Mouse (Mus musculus) c-Kit-negative CD71-positive TER-119-positive erythroid progenitor cells, embryonic 14.5 days (primary cell): ENCODE results near the gene Smc3.
"Not testable (repeated sequence)": the region's sequence is repeated elsewhere in the genome, so short reads cannot be mapped to it uniquely, and the experiment has no call there.

Experiments used
- DNase-seq: peaks from one replicate; pipeline ENCODE4 v3.0.0-alpha.2; 2013; ENCODE audit warnings: low read depth, low spot score

Gene Smc3

GRCm38 (mm10) chr19:53576061-53576460 is 24.1 kb upstream of the Smc3 start:
- no peak for DNase-seq

- no peak for DNase-seq
Observed at GRCm38 (mm10) chr19:53577025-53577800, 23.0 kb upstream of the Smc3 start.

DNA sequence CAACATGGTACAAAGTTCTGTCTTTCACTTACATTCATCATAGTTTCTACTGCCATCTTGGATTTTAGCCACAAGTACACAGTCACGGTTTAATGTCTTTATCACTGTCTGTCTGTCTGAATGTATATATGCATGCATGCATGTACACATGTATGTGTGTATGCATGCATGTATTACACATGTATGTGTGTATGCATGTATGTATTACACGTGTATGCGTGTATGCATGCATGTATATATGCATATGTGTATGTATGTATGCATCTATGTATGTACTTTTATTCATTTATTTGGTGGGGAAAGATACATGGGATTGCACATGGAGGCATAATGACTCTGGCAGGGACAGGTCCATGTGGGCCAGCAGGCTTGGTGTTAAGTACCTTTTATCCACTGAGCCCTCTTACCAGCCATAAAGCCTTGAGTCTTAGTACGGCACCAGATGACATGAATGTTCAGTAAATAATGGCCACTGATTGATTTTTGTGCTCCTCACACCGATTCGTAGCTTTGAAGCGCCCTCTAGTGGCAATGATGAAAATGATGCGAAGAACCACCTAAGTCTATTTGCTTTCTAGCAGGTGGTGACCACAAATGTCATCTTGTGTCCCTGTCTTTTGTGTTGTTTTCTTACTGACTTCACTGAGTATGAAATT is 21.5 kb upstream of the Smc3 start:
- DNase-seq: peak; percentile 47

GRCm38 (mm10) chr19:53580271-53580670 is 19.9 kb upstream of the Smc3 start:
- DNase-seq: not testable (repeated sequence)

DNA sequence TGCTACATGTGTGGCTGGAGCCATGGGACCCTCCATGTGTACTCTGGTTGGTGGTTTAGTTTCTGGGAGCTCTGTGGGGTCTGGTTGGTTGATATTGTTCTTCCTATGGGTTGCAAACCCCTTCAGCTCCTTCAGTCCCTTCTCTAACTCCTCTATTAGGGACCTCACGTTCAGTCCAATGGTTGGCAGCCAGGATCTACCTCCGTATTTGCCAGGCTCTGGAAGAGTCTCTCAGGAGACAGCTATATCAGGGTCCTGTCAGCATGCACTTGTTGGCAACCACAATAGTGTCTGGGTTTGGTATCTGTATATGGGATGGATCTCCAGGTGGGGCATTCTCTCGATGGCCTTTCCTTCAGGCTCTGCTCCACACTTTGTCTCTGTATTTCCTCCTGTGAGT is 12.5 kb upstream of the Smc3 start:
- not testable (repeated sequence) for DNase-seq

DNA sequence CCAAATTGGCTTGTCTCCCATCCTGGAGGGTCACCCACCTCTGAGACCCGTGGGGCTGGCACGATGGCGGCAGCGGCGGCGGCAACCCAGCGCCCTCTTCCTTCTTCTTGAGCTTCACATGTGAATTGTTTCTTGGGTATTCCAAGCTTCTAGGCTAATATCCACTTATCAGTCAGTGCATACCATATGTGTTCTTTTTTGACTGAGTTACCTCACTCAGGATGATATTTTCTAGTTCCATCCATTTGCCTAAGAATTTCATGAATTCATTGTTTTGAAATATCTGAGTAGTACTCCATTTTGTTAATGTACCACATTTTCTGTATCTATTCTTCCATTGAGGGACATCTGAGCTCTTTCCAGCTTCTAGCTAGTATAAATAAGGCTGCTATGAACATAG is 11.2 kb upstream of the Smc3 start, which contains the start of gene Nutf2-ps1:
Gene Nutf2-ps1 (minus strand): TSS at position 101 of the 400 bp plus-strand sequence.
- DNase-seq: not testable (repeated sequence)

GRCm38 (mm10) chr19:53596723-53597474 is 3.3 kb upstream of the Smc3 start:
- no peak for DNase-seq

DNA sequence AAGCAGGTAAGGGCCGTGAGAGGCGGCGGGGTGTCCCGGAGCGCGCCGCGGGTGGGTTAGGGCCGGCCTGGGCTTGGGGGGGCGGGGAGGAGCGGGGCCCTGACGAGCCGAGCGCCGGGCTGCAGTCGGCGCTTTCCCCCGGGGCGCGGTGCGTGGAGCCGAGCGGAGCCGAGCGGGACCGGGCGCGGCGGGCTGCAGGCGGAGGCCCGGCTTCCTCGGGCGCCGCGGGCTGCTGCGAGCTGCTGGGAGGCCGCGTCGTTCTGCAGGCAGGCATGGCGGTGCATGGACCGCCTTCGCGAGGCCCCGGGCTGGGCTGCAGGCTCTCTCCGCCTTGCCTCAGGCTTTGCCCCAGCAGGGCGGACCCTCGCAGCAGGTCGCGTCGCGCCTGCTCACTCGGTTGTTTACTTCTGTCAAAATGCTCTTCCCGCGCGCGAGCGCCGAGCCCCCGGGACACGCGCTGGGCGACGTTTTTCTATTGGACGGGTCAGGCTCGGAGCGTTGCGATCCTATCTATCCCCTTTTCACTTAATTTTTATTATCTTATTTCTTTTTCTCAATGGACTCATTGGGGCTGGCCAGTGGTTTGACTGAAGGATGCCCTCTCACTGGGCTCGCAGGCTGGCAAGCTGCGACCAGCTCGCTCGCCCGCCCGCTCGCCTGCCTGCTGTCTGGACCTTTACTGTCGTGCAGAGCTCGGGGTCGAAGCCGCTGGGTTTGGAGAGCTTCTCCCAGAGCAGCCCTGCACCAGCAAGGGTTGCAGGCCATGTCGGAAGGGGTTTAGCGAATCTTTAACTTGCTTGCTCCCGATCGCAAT is 558 bp downstream of the Smc3 start:
- peak; percentile 44 for DNase-seq

DNA sequence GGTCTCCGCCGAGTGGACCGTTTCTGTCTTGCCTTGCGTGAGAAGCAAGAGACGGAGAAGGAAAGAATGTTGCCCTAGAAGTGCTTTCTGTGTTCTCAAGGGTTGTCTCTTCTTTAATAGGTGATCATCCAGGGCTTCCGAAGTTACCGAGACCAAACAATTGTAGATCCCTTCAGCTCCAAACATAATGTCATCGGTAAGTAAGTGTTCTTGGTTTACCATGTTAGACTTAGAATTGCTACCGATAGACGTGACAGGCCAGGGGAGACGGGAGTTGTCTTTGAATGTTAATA is 1.1 kb downstream of the Smc3 start:
- peak; percentile 36 for DNase-seq

DNA sequence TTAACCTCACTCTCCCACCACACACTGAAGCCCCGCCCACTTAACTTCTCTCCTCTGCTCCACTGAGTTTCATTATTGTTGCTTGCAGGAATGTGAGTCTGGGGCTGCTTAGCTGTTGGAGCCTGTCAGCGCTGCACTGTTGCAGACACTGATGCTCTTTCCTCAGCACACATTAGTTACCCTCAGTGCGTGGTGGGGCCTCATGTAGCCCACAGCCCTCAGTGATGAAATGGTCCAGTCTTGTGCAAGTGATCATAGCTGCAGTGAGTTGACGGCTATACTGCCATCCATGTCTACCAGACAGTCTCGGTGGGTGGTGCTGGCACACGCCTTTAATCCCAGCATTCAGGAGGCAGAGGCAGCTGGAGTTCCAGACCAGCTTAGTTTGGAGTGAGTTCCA is 8.7 kb downstream of the Smc3 start:
- DNase-seq: no peak

DNA sequence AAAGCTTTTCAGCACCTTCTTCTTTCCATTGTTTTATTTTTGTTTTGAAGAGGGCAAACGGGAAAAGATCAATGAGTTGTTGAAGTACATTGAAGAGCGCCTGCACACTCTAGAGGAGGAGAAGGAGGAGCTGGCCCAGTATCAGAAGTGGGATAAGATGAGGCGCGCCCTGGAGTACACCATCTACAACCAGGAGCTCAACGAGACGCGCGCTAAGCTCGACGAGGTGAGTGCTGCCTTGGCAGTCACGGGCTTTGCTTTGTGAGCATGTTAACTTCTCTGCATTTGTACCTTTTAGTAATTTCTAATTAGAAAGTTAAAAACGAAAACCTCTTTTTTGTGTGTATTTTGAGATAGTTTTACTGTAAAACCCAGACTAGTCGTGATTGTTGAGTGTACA is 21.5 kb downstream of the Smc3 start:
- no peak for DNase-seq

GRCm38 (mm10) chr19:53638041-53638440 is 37.8 kb downstream of the Smc3 start:
- no peak for DNase-seq

GRCm38 (mm10) chr19:53638727-53639126 is 38.5 kb downstream of the Smc3 start:
- no peak for DNase-seq

- no peak for DNase-seq
Observed at GRCm38 (mm10) chr19:53644020-53644595, 43.9 kb downstream of the Smc3 start.

GRCm38 (mm10) chr19:53647301-53647700 is 47.1 kb downstream of the Smc3 start:
- DNase-seq: no peak

- no peak for DNase-seq
Observed at GRCm38 (mm10) chr19:53648056-53648455, 47.9 kb downstream of the Smc3 start.

DNA sequence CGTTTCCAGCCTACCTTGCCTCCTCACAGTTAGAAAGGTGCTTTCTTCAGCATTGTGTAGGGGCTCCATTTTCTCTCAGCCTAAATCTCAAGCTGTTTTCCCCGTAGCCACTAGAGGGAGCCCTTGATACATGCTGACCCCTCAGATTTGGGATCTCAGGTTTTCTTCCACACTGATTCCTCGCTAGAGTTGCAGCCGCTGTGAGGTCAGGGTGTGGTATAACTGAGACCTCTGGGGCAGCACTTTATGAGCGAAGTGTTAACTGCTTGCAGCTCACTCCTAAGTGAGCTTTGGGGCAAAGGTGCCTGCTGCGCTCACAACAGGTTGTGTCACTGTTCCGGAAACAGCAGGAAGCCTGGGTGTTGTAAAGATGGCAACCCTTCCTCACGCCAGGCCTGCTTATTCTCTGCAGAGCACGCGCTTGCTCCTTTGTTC is 48.6 kb downstream of the Smc3 start:
- DNase-seq: peak; percentile 44

- no peak for DNase-seq
Observed at GRCm38 (mm10) chr19:53649361-53649760, 49.2 kb downstream of the Smc3 start.

DNA sequence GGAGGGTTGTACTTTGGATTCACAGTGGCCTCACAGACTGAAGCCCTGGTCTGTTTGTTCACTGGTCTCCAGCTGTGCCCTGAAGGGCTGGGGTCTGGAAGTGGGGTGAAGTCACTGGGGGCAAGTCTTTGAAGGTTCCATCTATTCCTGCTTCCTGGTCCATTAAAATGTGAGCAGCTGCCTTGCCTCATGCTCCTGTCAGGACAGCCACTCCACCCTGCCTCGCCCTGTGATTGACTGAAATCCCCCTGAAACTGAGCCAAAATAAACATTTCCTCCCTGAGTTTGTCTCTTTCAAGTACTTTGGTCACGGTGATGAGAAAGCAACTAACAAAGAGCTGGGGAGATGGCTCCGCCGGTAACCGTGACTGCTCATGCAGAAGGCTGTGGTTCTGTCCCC is 49.6 kb downstream of the Smc3 start:
- no peak for DNase-seq

DNA sequence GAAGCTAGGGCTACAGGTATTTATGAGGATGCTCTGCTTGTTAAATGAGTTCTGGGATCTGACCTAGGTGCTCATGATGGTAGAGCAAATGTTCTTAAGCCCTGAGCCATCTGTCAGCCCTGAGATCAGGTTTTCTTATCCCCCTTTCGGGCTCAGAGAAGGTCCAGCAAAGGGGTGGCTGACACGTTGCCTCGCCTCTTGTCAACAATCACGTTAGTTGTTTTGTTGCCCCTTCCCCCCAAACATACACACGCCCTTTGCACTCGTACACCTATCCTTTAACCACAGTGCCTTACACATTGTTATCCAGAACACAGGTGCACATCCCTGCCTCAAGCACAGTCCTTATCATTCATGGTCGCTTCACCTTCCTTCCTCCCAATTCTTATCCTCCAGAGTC is 50.7 kb downstream of the Smc3 start:
- DNase-seq: no peak

DNA sequence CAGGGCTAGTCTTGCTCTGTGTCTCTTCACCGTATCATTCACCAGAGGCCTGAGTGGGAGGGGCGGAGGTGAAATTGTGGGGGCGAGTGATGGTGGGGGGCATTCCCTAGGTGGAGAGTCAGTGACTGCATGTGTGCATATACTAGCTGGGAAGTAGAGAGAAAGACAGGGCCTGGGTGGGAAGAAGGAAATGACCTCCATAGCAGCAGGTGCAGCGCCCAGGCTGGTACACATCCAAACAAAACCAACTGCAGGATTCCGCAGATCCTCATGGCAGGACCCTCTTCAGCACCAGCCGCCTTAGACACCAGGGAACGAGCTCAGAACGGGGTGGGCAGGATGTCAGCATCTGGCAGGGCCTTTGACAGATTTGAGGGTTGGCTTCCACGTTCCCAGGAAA is 52.1 kb downstream of the Smc3 start:
- no peak for DNase-seq
